Mouse (Mus musculus) embryonic facial prominence, embryonic 10.5 days (tissue): ENCODE measurements around the gene Gchfr. TPM values are rescaled to one million over a fixed set of nuclear protein-coding genes. Genes with fewer than 3 reads are reported as not detected.

Experiments used
- DNase-seq: peaks from one replicate; pipeline ENCODE4 v3.0.0-alpha.2; 2017; ENCODE audit warnings: low spot score
- H3K27ac ChIP-seq: fragments of 300-500 bp; sonication (generic); replicated peaks from 2 replicates; pipeline ENCODE4 v1.5.1; 2016; ENCODE audit warnings: mild to moderate bottlenecking
- H3K27me3 ChIP-seq: fragments of 300-500 bp; sonication (generic); replicated peaks from 2 replicates; pipeline ENCODE4 v1.6.1; 2016; ENCODE audit warnings: low read depth, mild to moderate bottlenecking; ENCODE audit not compliant: poor library complexity, severe bottlenecking
- H3K36me3 ChIP-seq: fragments of 300-500 bp; sonication (generic); replicated peaks from 2 replicates; pipeline ENCODE4 v1.6.1; 2016; ENCODE audit warnings: mild to moderate bottlenecking, moderate library complexity
- H3K4me1 ChIP-seq: fragments of 300-500 bp; sonication (generic); 2 replicates; pipeline ENCODE4 v1.6.1; 2016
- H3K4me3 ChIP-seq: fragments of 300-500 bp; sonication (generic); 2 replicates; pipeline ENCODE4 v1.5.1; 2016; ENCODE audit warnings: mild to moderate bottlenecking, moderate library complexity
- H3K9me3 ChIP-seq: fragments of 300-500 bp; sonication (generic); 2 replicates; pipeline ENCODE4 v1.6.1; 2016; ENCODE audit warnings: mild to moderate bottlenecking
- WGBS: fragments of 180-500 bp; shearing (Covaris S2); methylation state at CpG from one replicate; pipeline ENCODE4 v1.1.7; 2016; 5-methylcytosine and 5-hydroxymethylcytosine counted together
- polyA plus RNA-seq: library from polyadenylated mRNA; unstranded; fragments of >200 nt; fragmentation: Nextera tagmentation; extraction: Ambion mirVana; gene quantifications from 2 replicates; pipeline ENCODE4 v1.2.1, GENCODE M21; 2016

The Gchfr gene
- polyA plus RNA-seq, 1 experiment from 2014 or later: 6.1 TPM

DNA sequence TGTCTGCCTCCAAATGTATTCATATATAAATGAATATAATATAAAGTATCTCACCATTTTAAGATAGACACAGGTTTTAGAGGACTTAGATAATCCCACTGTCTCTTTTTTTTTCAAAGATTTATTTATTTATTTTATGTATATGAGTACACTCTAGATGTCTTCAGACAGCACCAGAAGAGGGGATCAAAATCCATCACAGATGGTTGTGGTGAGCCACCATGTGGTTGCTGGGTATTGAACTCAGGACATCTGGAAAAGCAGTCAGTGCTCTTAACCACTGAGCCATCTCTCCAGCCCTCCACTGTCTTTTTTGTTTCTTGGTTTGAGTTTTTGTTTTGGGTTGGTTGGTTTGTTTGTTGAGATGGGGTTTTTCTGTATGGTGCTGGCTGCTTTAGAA, 9.7 kb upstream of the Gchfr start:
- DNase-seq: no peak
- H3K27ac ChIP-seq: no peak overlapping the region
- no peaks in the 10 kb centered on the region for H3K27me3 ChIP-seq
- no peaks in the 10 kb centered on the region for H3K9me3 ChIP-seq
- H3K4me3 ChIP-seq: peak overlapping the region; percentile 98; the same call in 1 of the 2 replicates
- peaks cover 25% of the 10 kb centered on the region for H3K4me1 ChIP-seq
- peaks cover 19% of the 10 kb centered on the region for H3K36me3 ChIP-seq

GRCm38 (mm10) chr2:119161247-119161646, 6.3 kb upstream of the Gchfr start:
- no peak overlapping the region for H3K4me3 ChIP-seq
- DNase-seq: no peak
- peaks cover 24% of the 10 kb centered on the region for H3K27me3 ChIP-seq
- 53% methylated on average over 2 of the region's 2 CpGs for WGBS
- peaks cover 17% of the 10 kb centered on the region for H3K4me1 ChIP-seq
- peak overlapping the region; percentile 44; the same call in 1 of the 2 replicates for H3K27ac ChIP-seq
- no peaks in the 10 kb centered on the region for H3K36me3 ChIP-seq
- H3K9me3 ChIP-seq: no peaks in the 10 kb centered on the region

- WGBS: 68% methylated on average over 3 of the region's 3 CpGs
These were observed 4.4 kb upstream of the Gchfr start for GRCm38 (mm10) chr2:119163135-119163534.

GRCm38 (mm10) chr2:119163999-119164398, 3.6 kb upstream of the Gchfr start:
- Histone ChIP-seq H3K4me3 (no peak overlapping the region), H3K9me3 (no peaks in the 10 kb centered on the region), H3K36me3 (no peaks in the 10 kb centered on the region), H3K27ac (no peak overlapping the region), H3K4me1 (peaks cover 29% of the 10 kb centered on the region), H3K27me3 (peaks cover 51% of the 10 kb centered on the region)
- 90% methylated on average over 4 of the region's 4 CpGs for WGBS
- no peak for DNase-seq

More at GRCm38 (mm10) chr2:119163135-119163534, 4.4 kb upstream of the Gchfr start:
- Histone ChIP-seq H3K4me3 (no peak overlapping the region), H3K9me3 (no peaks in the 10 kb centered on the region), H3K27me3 (peaks cover 43% of the 10 kb centered on the region), H3K4me1 (peaks cover 27% of the 10 kb centered on the region), H3K36me3 (no peaks in the 10 kb centered on the region), H3K27ac (peak overlapping the region; percentile 6; the same call in 1 of the 2 replicates)
- DNase-seq: no peak

GRCm38 (mm10) chr2:119165401-119165800, 2.2 kb upstream of the Gchfr start:
- no peak overlapping the region for H3K27ac ChIP-seq
- H3K4me1 ChIP-seq: peaks cover 29% of the 10 kb centered on the region
- DNase-seq: no peak
- H3K27me3 ChIP-seq: peaks cover 63% of the 10 kb centered on the region
- H3K36me3 ChIP-seq: no peaks in the 10 kb centered on the region
- H3K9me3 ChIP-seq: no peaks in the 10 kb centered on the region
- no peak overlapping the region for H3K4me3 ChIP-seq

DNA sequence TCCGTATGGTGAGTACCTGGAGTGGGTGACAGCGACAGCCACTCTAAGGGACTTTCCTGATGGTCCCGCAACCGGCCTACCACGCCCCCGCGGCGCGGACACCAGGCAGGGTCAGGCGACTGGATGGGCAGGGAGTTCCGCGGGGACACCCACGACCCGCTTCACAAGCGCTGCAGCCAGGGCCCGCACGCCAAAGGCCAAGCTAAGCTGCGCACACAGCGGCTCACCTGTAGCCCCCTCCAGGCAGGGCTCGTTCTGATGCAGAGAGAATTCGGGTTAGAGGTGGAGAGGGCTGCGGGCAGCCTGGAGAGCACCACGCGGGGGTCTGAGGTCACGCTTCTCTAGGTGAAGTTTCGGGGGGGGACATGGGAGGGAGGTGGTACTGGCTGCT, 288 bp downstream of the Gchfr start:
- H3K36me3 ChIP-seq: peaks cover 6% of the 10 kb centered on the region; the same call in 1 of the 2 replicates
- peaks cover 63% of the 10 kb centered on the region for H3K27me3 ChIP-seq
- peaks cover 31% of the 10 kb centered on the region for H3K4me1 ChIP-seq
- H3K27ac ChIP-seq: 0 out of 2 replicates have a peak overlapping the region, but pooled peaks have one; percentile 8
- no peak for DNase-seq
- WGBS: 3% methylated on average over 26 of the region's 26 CpGs
- H3K9me3 ChIP-seq: no peaks in the 10 kb centered on the region
- H3K4me3 ChIP-seq: peak overlapping the region; percentile 67

DNA sequence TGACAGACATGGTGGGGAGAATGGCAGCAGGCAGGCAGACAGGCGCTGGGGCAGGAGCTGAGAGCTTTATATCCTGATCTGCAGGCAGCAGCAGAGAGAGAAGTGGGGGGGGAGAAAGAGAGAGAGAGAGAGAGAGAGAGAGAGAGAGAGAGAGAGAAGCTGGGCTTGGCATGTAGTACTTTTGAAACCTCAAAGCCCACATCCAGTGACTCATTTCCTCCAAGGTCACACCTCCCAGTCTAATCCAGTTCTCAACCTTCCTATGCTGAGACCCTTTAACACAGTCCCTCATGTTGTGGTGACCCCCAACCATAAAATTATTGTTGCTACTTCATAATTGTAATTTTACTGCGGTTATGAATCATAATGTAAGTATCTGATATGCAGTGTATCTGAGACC, 2.7 kb downstream of the Gchfr start:
- WGBS: 89% methylated on average over 2 of the region's 2 CpGs
- peaks cover 52% of the 10 kb centered on the region for H3K4me1 ChIP-seq

GRCm38 (mm10) chr2:119171574-119171973, 4.0 kb downstream of the Gchfr start:
- no peak overlapping the region for H3K27ac ChIP-seq
- H3K36me3 ChIP-seq: peaks cover 16% of the 10 kb centered on the region; the same call in 1 of the 2 replicates
- no peak overlapping the region for H3K4me3 ChIP-seq
- peaks cover 42% of the 10 kb centered on the region for H3K27me3 ChIP-seq
- H3K4me1 ChIP-seq: peaks cover 55% of the 10 kb centered on the region
- no peak for DNase-seq
- 72% methylated on average over 8 of the region's 8 CpGs for WGBS
- no peaks in the 10 kb centered on the region for H3K9me3 ChIP-seq

More for the DNA sequence above, 2.7 kb downstream of the Gchfr start:
- Histone ChIP-seq H3K27ac (no peak overlapping the region), H3K9me3 (no peaks in the 10 kb centered on the region), H3K27me3 (peaks cover 55% of the 10 kb centered on the region), H3K36me3 (peaks cover 13% of the 10 kb centered on the region; the same call in 1 of the 2 replicates), H3K4me3 (no peak overlapping the region)
- DNase-seq: no peak

DNA sequence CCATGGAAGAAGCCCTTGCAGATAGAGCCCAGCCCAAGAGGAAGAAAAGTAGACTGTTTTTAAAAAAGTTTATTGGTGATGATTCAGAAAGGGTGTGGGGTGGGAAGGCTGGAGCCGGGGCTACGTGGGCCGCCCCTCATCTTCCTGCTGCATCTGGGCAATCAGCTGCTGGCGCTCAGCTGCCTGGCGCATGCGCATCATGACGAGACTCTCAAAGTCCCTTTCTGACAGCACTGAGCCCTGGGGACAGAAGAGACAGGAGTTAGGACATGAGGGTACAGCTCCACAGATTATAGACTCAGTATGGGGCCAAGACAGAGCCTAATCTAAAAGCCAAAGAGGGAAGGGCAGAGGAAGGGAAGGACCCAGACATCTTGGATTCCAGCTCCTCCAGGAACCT, 4.9 kb downstream of the Gchfr start:
- H3K4me3 ChIP-seq: no peak overlapping the region
- peaks cover 16% of the 10 kb centered on the region; the same call in 1 of the 2 replicates for H3K36me3 ChIP-seq
- WGBS: 87% methylated on average over 7 of the region's 7 CpGs
- no peak overlapping the region for H3K27ac ChIP-seq
- no peaks in the 10 kb centered on the region for H3K9me3 ChIP-seq
- no peak for DNase-seq
- H3K4me1 ChIP-seq: peaks cover 46% of the 10 kb centered on the region
- peaks cover 33% of the 10 kb centered on the region for H3K27me3 ChIP-seq

DNA sequence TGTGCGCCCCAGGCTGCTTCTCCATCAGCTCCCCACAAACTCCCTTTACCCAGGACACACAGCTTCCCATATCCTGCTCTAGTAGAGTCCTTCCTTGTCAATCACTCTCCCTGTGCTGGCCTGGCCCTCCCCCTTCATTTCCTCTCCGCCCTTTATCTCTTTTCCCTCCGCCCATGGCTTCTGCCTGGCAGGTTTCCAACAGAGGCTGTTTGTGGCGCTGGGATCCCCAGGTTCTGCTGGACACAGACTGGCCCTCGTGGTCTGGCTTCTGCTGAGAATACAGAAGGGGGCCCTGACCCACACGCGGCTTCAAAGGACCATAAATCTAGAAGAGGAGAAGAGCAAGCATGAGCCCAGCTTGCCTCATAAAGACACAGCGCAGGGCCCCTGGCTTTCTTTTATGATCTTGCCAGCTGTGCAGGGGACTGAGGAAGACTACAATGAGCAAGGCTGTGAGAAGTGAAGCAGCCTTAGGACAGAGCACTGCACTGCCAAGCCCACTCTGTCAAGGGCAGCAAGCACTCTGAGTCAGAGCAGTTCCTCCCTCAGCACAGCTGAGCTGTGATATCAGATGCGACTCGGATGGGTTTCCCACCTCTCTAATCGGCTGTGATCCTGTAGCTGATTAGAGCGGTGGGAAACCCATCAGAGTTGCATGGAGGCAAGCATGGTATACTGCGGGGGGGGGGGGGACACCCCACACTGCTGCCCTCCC, 5.4 kb downstream of the Gchfr start:
- peaks cover 19% of the 10 kb centered on the region for H3K36me3 ChIP-seq
- H3K4me3 ChIP-seq: no peak overlapping the region
- no peaks in the 10 kb centered on the region for H3K9me3 ChIP-seq
- no peak for DNase-seq
- H3K27me3 ChIP-seq: peaks cover 28% of the 10 kb centered on the region
- 32% methylated on average over 13 of the region's 13 CpGs for WGBS
- H3K27ac ChIP-seq: no peak overlapping the region
- H3K4me1 ChIP-seq: peaks cover 40% of the 10 kb centered on the region

- no peak within 1 kb of the TSS; the same call in 1 of the 2 replicates for H3K27ac ChIP-seq
- no peaks in the 10 kb centered on the region for H3K9me3 ChIP-seq
- H3K27me3 ChIP-seq: peaks cover 17% of the 10 kb centered on the region
- WGBS: 38% methylated on average over 8 of the region's 8 CpGs
- 0 out of 2 replicates have a peak within 1 kb of the TSS, but pooled peaks have one; percentile 16 for H3K4me3 ChIP-seq
- peaks cover 38% of the 10 kb centered on the region for H3K4me1 ChIP-seq
- peaks cover 28% of the 10 kb centered on the region for H3K36me3 ChIP-seq
- DNase-seq: no peak
These were observed 6.5 kb downstream of the Gchfr start, which contains the start of gene Gm14137 for GRCm38 (mm10) chr2:119173991-119174651. Gene Gm14137 (plus strand): TSS chr2:119174509.

GRCm38 (mm10) chr2:119174866-119175265, 7.3 kb downstream of the Gchfr start:
- Histone ChIP-seq H3K36me3 (peaks cover 35% of the 10 kb centered on the region), H3K4me1 (peaks cover 38% of the 10 kb centered on the region), H3K27me3 (peaks cover 9% of the 10 kb centered on the region; the same call in 1 of the 2 replicates), H3K27ac (no peak overlapping the region; the same call in 1 of the 2 replicates), H3K4me3 (no peak overlapping the region), H3K9me3 (no peaks in the 10 kb centered on the region)
- 53% methylated on average over 14 of the region's 14 CpGs for WGBS
- no peak for DNase-seq
